Mouse (Mus musculus) liver, embryonic 14.5 days (tissue): ENCODE results near the gene Tcp10b.
"Not testable (repeated sequence)": the region's sequence is repeated elsewhere in the genome, so short reads cannot be mapped to it uniquely, and the experiment has no call there.

Experiments used
- CTCF ChIP-seq: IDR thresholded peaks from 2 replicates; pipeline ENCODE4 v1.5.1; 2016; ENCODE audit warnings: antibody characterized with exemption, low read depth, control low read depth
- EP300 ChIP-seq: IDR thresholded peaks from 2 replicates; pipeline ENCODE4 v1.6.1; 2016; ENCODE audit warnings: antibody characterized with exemption, low read depth

DNA sequence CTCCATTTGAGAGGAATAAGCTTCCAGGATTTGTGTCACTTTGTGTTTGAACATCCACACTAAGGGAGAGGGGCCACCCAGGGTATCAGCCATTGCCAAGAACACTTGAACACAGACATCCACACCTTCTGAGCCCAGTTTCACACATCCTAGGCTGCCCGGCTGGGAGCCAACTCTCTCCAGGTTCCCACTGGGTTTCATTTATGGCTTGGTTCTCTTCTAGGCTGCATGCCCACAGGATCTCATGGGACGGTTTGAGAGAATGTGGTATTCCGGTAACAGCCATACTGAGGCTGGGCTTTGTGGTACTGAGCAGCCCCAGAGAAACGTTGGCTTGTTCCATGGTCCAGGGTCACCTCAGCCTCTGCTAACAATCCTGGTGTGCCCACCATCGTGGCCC lies 45.7 kb downstream of the Tcp10b start:
- TF ChIP-seq CTCF, EP300: not testable (repeated sequence)
